Mouse (Mus musculus) naive thymus-derived CD4-positive, alpha-beta T cell, adult 2 months (primary cell): ENCODE measurements around the gene Prkcg.
"Not testable (repeated sequence)": the region's sequence is repeated elsewhere in the genome, so short reads cannot be mapped to it uniquely, and the experiment has no call there.

ENCODE experiments used
- DNase-seq: peaks from one replicate; pipeline ENCODE4 v3.0.0-alpha.2; 2011; ENCODE audit warnings: low read depth

The Prkcg gene

GRCm38 (mm10) chr7:3288976-3289970, at the start of gene Prkcg, which contains the start of gene Myadm:
Gene Prkcg, plus strand, starts transcription at chr7:3289179.
Gene Myadm, plus strand, starts transcription at chr7:3289080.
- DNase-seq = peak; percentile 34

GRCm38 (mm10) chr7:3239193-3239592, 49.8 kb upstream of the Prkcg start:
- no peak for DNase-seq

GRCm38 (mm10) chr7:3260701-3261100, 28.3 kb upstream of the Prkcg start:
- no peak for DNase-seq

- no peak for DNase-seq
Observed at GRCm38 (mm10) chr7:3261446-3261845, 27.5 kb upstream of the Prkcg start.

GRCm38 (mm10) chr7:3262789-3263188, 26.2 kb upstream of the Prkcg start:
- DNase-seq = peak; percentile 10

- no peak for DNase-seq
Observed at GRCm38 (mm10) chr7:3264390-3265022, 24.5 kb upstream of the Prkcg start.

- DNase-seq = no peak
Observed at GRCm38 (mm10) chr7:3265311-3265710, 23.7 kb upstream of the Prkcg start.

GRCm38 (mm10) chr7:3267261-3267660, 21.7 kb upstream of the Prkcg start:
- DNase-seq = no peak

- DNase-seq = no peak
Observed at GRCm38 (mm10) chr7:3267888-3268287, 21.1 kb upstream of the Prkcg start.

- no peak for DNase-seq
Observed at GRCm38 (mm10) chr7:3268291-3268690, 20.7 kb upstream of the Prkcg start.

- DNase-seq = peak; percentile 43
Observed at GRCm38 (mm10) chr7:3272206-3272605, 16.8 kb upstream of the Prkcg start.

GRCm38 (mm10) chr7:3275455-3276170, 13.4 kb upstream of the Prkcg start:
- DNase-seq = no peak

GRCm38 (mm10) chr7:3276781-3277180, 12.2 kb upstream of the Prkcg start:
- not testable (repeated sequence) for DNase-seq

- no peak for DNase-seq
Observed at GRCm38 (mm10) chr7:3280080-3280653, 8.8 kb upstream of the Prkcg start.

- DNase-seq = no peak
Observed at GRCm38 (mm10) chr7:3280654-3281153, 8.3 kb upstream of the Prkcg start.

GRCm38 (mm10) chr7:3281741-3282140, 7.2 kb upstream of the Prkcg start:
- no peak for DNase-seq

- no peak for DNase-seq
Observed at GRCm38 (mm10) chr7:3283081-3283875, 5.7 kb upstream of the Prkcg start.

GRCm38 (mm10) chr7:3284604-3285003, 4.4 kb upstream of the Prkcg start:
- DNase-seq = no peak

- no peak for DNase-seq
Observed at GRCm38 (mm10) chr7:3286036-3286435, 2.9 kb upstream of the Prkcg start.

GRCm38 (mm10) chr7:3287186-3287585, 1.8 kb upstream of the Prkcg start:
- DNase-seq = no peak
